Mouse (Mus musculus): ENCODE results near the gene Tmed2.

DNA sequence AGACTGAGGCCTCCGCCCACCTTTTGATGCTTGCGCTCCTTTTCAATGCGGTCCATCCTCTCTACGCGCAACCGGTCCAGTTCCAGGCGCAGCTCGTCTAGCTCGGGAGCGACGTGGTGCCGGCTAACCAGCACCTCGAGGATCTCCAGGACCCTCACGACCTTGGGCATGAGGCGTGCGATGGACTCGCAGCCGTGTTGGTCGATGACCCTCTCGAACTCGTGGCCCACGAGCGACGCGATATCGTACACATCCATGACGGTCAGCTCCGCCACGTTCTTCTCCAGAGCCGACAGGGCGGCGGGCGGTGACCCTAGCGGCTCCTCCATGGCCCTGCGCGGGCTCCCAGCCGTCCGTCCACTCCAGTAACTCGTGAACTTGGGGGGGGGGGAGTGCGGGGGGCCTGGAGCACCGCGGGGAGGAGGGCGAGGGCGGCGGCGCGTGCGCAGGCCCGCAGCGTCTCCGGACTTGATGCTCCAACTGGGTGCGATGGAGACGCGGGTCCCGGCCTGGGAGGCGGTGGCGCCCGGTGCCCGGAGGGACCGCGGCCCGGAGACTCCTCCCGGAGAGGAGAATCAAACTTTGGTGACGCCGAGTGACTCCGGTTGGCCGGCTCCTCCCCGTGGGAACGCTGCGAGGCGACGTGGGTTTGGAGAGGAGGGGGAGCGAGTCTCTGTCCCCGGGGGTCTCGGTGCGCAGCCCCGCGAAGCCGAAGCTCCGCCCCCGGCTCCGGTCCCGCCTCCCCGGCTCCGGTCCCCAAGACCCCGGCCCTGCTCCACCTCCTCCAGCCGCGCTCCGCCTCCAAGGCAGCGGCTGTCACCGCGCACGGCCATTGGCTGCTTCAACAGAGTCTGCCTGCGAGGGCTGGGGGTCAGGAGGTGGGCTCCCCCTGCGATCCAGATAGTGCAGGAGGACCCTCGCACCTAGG, 9.6 kb upstream of the Tmed2 start, which contains the start of gene Rilpl1:
- no peak for TF ChIP-seq CTCF (IDR thresholded peaks at IDR 0.05; ENCODE audit: low read depth, low read length)
- 0 out of 2 replicates have a peak, but pooled peaks have one; percentile 6 for TF ChIP-seq POLR2A (IDR thresholded peaks at IDR 0.05; ENCODE audit: extremely low read depth, insufficient read depth, low read length)

Measured in liver, adult 2 months (tissue).